Mouse (Mus musculus) gonadal fat pad, adult 2 months (tissue): ENCODE data around the gene Amh. TPM values are rescaled to one million over a fixed set of nuclear protein-coding genes. Genes with fewer than 3 reads are reported as not detected.
"Not testable (repeated sequence)": the region's sequence is repeated elsewhere in the genome, so short reads cannot be mapped to it uniquely, and the experiment has no call there.

Experiments used
- DNase-seq: peaks from one replicate; pipeline ENCODE4 v3.0.0-alpha.2; 2012; ENCODE audit warnings: low read depth
- polyA plus RNA-seq: library from polyadenylated mRNA; depleted of rRNA; stranded (reverse); fragments of >200 nt; gene quantifications from 2 replicates; pipeline ENCODE4 v1.2.3, GENCODE M21; 2012

Amh gene
- polyA plus RNA-seq, 1 experiment, result 0.39 TPM

GRCm38 (mm10) chr10:80827870-80828420 is 22.9 kb downstream of the Amh start:
- DNase-seq, result no peak

GRCm38 (mm10) chr10:80828587-80828986 is 23.5 kb downstream of the Amh start:
- DNase-seq, result not testable (repeated sequence)

GRCm38 (mm10) chr10:80829359-80830278 is 24.6 kb downstream of the Amh start:
- DNase-seq, result no peak

GRCm38 (mm10) chr10:80831136-80831535 is 26.1 kb downstream of the Amh start:
- no peak for DNase-seq

DNA sequence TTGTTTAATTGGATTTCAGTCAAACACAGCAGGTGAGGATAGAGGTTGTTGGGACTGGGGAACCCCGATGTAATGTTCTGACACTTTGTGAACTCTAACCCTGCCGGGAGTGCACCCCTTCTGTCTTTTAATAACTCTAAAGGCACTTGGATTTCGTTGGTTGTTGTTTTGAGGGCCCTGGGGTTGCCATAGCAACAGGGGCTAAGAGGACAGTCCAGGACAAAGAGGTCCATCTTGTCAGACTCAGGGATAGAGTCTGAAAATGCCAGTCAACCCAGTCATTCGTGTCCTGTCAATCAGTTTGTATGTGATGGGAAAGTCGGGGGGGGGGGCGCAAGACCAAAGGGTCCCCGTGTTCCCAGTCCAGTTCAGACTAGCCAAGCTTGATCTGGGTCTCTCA is 27.8 kb downstream of the Amh start:
- no peak for DNase-seq

GRCm38 (mm10) chr10:80835617-80836016 is 30.6 kb downstream of the Amh start:
- no peak for DNase-seq

DNA sequence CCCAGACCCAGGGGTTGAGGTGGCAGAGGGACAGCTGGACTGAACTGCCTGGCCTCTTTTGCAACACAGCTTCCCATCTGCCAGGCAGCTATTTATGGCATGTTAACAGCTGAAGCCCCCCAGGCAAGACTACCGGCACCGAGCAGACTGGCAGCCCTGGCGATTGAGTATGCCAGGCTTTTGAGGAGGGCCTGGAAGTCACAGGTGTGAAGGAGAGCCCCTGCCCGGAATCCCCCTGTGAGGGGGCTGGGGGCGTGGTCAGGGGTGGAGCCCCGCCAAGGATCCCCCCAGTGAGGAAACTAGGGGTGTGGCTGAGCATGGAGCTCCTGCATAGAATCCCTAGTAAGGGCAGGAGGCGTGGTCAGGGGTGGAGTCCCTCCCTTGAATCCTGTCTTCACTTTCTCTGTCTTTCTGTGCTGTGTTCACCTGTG is 31.9 kb downstream of the Amh start:
- DNase-seq, result no peak

- DNase-seq, result no peak
Observed at GRCm38 (mm10) chr10:80837827-80838226, 32.8 kb downstream of the Amh start.

DNA sequence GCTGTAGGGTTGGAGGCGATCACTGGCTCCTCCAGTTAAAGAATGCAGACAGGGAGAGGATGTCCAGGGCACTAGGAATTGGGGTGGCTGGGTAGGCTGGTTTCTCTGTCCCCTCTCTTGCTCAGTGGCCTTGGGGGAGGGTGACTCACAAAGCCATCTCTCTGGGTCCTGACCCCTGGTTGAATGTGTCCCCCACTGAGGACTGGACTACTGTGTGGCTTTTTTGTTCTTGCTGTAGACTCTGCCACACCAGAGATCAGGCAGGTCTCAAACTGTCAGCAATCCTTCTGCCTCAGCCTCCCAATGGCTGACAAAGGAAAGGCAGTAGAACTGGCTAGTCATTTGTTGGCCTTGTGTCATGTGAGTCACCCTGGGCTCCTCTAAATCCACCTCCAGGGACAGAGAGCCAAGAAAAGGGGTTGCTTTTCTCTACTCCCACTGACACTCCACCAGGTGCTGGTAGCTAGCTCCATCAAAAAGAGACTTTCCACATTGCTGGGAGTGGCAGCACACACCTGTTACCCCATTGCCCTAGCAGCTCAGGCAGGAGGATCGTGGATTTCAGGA is 33.4 kb downstream of the Amh start:
- DNase-seq, result no peak

- DNase-seq, result no peak
Observed at GRCm38 (mm10) chr10:80839848-80840247, 34.8 kb downstream of the Amh start.

GRCm38 (mm10) chr10:80841685-80842084 is 36.6 kb downstream of the Amh start:
- no peak for DNase-seq

GRCm38 (mm10) chr10:80842334-80842733 is 37.3 kb downstream of the Amh start:
- no peak for DNase-seq

DNA sequence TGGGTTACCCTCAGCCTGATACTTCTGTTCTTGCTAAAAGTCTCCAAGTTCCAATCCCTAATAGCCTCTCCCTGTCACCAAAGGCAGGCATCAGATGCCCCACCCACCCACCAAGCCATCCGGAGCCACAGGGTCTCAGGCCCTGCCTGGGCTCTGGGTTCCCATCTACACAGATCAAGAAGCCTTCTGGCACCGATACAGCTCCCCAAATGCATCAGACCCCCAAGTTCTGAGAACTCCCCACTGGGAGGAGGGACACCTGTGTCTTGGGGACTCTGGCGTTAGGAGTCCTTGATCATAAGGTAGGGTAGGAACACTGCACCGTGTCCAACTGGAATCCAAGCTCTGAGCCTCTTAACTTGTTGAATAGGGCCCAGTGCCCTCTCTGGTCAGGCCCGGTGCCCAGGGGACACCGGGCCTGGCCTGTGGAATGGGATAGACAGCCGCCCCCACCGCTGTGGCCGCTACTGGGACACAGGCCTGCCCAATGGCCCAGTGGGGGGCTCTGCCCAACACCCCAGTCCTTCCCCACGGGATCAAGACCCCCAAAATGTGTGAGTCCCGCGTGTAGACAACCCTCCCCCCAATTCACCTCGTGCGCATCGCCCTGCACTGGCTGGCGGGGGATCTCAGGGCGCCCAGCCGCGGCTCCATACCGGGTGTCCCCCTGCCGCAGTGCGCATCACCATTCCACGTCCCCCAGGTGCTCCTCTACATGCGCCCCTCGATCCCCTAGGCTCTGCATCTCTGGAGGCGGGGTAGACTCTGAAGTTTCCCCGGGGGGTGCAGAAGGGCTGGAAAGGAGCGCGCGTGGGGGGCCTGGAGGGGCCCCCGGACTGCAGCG is 38.3 kb downstream of the Amh start:
- DNase-seq, result no peak

- no peak for DNase-seq
Observed at GRCm38 (mm10) chr10:80843931-80844547, 39.0 kb downstream of the Amh start, which contains the start of gene Lingo3. Gene Lingo3, minus strand, starts transcription at chr10:80844039.

- DNase-seq, result no peak
Observed at GRCm38 (mm10) chr10:80845055-80845693, 40.1 kb downstream of the Amh start.

- no peak for DNase-seq
Observed at GRCm38 (mm10) chr10:80845732-80846131, 40.7 kb downstream of the Amh start.

DNA sequence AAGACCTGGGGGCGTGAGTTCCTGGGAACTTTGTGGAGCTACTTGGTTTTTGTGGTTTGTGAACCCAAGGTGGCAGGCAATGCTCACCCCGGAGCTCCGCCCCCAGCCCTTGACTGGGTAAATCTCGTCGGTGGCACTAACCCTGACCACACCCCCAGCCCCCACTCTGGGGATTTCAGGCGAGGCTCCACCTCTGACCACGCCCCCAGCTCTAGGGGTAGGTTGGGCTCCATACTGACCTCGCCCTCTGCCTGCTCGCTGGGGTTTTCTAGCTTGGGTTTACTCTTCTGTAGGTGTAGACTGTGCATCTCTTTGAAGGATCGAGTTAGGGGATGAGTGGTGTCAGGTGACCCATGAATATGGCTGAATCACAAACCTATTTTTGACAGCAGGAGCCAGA is 43.5 kb downstream of the Amh start:
- DNase-seq, result no peak

DNA sequence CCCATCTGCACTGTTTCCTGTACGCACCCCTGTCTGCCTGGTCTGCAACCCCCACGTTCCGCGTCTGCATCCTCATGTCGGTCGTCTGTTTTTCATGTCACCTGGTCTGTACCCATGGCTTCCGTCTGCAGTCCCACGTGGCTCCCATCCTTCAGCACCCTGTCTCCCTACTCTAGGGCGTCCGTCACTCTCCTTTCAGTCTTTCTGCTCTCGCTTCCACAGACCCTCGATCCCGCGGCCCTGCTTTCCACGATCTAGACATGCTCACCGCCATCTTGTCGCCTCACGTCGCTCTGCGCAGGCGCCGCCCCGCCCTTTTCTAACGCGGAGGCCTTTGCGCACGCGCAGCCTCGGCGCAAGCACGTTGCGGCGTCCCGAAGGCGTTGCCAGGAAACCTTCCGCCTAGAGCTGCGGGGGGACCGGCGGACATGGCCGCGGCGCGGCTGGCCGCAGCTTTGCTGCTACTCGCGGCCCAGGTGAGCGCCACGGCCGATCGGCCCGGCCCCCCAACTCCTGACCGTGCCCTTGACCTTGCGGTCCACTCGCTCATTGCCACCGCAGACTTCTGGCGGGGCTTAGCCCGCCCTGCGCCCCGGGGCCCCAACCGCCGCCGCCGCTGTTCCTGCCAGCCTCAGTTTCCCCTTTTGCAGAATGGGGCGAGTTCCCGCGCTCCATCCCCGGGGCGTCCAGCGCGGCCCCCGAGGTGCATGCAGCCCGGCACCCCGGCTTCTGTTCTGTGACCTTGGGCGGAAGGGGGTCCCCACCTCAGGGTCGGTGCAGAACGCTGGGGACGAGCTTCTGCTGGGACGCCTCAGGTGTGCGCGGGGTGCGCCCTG is 50.1 kb downstream of the Amh start, which contains the start of the genes Lsm7 and Sppl2b:
TSS of gene Lsm7 (minus strand) at position 297 of the 836 bp plus-strand sequence.
TSS of gene Sppl2b (plus strand) at position 363 of the 836 bp plus-strand sequence.
- DNase-seq, result peak; percentile 45

- DNase-seq, result no peak
Observed at GRCm38 (mm10) chr10:80855749-80856073, 50.7 kb downstream of the Amh start.

DNA sequence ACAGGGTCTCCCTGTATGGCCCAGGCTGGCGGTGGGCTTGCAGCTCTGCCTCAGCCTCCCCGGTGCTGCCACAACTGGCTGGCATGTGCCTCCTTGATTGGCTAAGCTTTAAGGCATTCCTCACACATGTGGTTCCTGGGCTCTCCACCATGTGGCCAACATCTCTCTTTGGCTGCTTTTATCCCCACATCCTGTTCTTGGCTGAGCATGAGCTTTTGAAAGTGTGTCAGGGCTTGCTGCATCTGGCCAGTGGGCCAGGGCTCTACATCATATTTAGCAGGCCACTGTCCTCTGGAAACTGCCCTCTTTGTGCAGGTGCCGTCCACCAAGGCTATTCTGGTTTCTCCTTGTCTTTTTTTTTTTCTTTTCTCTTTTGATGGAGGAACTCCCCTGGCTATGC is 51.2 kb downstream of the Amh start:
- DNase-seq, result no peak
